Mouse (Mus musculus) right cerebral cortex, postnatal 4 days (tissue): Measurements from ENCODE around the gene Cyp19a1.

Experiments
- DNase-seq: peaks from one replicate; pipeline ENCODE4 v3.0.0-alpha.2; 2022

Cyp19a1 gene

DNA sequence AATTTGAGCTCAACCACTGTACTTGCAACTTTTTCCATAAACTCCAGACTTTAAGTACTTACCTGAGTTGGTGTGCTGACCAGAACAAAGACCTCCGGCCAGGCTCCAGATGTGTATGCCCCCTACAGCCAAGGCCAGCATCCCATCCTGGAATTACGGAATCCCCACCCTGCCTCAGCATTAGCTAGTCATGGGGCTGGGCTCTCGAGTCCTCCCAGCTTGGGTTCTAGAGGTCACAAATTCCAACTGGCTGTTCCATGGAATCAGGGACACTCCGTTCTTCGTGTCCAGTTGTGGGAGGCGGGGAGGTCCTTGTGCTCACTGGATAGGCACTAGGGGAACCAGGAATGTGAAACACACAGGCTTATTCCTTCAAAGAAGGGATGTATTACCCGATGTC, at the start of gene Cyp19a1:
Gene Cyp19a1 (minus strand): TSS at position 101 of the 400 bp plus-strand sequence.
- no peak for DNase-seq

- no peak for DNase-seq
Observed at GRCm38 (mm10) chr9:54316363-54316762, 48.5 kb upstream of the Cyp19a1 start.

GRCm38 (mm10) chr9:54308751-54309358, 40.9 kb upstream of the Cyp19a1 start:
- DNase-seq: no peak

GRCm38 (mm10) chr9:54308209-54308608, 40.3 kb upstream of the Cyp19a1 start:
- no peak for DNase-seq

DNA sequence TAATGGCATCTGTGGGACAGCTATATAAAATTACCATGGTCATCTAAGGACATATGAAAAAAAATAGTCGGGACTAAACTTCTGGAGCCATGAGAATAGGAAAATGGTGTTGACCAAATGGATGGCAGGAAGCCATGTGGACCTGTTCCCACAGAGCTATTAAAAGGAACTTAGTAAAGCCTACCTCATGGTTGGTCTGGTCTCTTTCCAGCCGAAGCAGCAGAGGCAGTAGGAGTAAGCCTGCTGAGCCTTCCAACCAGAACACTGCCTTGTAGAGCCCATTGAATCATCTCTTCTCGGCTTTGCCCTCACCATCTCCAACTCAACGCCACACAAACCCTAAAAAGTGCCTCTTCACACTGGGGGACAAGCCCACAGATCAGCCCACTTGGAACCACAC, 33.3 kb upstream of the Cyp19a1 start:
- DNase-seq: no peak

GRCm38 (mm10) chr9:54299792-54300191, 31.9 kb upstream of the Cyp19a1 start:
- no peak for DNase-seq

DNA sequence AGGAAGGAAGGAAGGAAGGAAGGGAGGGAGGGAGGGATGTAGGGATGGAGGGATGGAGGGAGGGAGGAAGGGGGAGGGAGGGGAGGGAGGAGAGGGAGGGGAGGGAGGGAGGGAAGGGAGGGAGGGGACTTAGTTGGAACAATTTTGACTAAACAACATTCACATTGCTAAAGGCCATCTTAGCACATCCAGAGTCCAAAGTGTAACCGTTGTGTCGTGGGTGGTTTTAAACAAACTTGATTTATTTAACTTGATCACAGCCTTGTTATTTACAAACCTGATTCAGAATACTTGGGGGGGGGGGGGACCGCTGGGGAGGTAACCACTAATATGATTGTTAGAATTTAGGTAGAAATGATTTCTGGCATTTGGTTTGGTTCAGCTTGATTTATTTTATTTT, 31.5 kb upstream of the Cyp19a1 start:
- no peak for DNase-seq

DNA sequence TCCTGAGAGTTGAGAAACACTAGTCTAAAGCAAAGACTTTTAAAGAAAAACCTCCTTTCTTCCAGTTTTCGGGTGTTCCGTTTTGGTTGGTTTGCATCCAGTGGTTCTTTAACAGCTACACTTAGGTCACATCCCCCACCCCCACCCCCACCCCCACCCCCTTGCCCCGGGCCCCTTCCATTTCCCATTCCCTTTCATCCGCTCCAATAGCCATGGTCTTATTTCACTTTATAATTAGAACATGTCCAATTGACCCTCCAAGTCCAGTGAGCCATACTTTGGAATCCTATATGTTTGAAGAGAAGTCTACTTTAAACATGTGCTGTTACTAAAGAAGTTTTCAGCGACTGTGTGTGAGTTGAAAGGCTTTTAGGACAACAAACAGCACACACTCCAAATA, 19.9 kb upstream of the Cyp19a1 start:
- DNase-seq: no peak

DNA sequence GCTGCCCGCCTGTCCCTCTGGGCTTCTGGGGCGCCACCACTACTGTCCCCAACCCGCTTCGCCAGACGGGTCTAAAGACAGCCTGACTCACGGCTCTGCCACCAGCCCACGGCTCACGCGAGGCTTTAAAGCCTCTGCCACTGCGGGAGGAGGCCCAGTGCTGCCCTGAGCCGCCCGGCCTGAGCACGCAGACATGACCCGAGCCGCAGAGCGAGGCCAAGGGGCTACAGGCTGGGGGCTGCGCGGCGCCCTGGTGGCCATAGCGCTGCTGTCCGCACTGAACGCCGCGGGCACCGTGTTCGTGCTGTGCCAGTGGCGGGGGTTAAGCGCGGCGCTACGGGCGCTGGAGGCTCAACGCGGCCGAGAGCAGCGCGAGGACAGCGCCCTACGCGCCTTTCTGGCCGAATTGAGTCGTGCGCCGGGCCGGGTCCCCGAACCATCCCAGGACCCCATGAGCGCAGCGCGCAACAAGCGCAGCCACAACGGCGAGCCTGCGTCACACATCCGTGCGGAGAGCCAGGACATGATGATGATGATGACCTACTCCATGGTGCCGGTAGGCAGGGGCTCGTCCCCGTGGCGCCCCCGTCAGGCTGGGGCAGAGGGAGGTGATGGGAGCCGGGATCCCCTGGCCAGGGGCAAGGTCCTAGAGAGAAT, 18.5 kb upstream of the Cyp19a1 start, which contains the start of gene Gldn:
Gene Gldn (plus strand): TSS at position 156 of the 657 bp plus-strand sequence.
- DNase-seq: peak; percentile 25

GRCm38 (mm10) chr9:54279046-54279589, 11.2 kb upstream of the Cyp19a1 start:
- DNase-seq: no peak

DNA sequence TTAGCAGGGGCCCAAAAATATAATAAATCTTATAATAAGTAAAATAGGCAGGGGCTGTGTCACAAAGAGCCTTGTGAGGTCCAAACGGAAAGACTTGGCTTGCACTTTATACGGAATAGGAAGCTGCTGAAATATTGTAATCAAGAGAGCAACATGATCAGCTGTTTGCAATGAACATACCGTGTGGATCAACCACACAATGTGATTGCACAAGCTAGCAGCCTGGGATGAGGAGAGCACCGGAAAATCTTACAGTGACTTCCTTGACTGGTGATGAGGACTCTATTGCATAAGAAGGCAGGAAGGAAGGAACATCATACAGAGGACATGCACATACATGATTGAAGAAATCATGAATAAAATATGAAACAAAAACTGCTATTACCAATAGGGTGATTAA, 7.4 kb upstream of the Cyp19a1 start:
- DNase-seq: no peak

- DNase-seq: no peak
Observed at GRCm38 (mm10) chr9:54270889-54271288, 3.0 kb upstream of the Cyp19a1 start.

- DNase-seq: no peak
Observed at GRCm38 (mm10) chr9:54269987-54270386, 2.1 kb upstream of the Cyp19a1 start.

- DNase-seq: no peak
Observed at GRCm38 (mm10) chr9:54264754-54265153, 3.2 kb downstream of the Cyp19a1 start.

- DNase-seq: no peak
Observed at GRCm38 (mm10) chr9:54244869-54245665, 22.8 kb downstream of the Cyp19a1 start.

GRCm38 (mm10) chr9:54227580-54227979, 40.3 kb downstream of the Cyp19a1 start:
- DNase-seq: no peak

- no peak for DNase-seq
Observed at GRCm38 (mm10) chr9:54216511-54216910, 51.4 kb downstream of the Cyp19a1 start.

GRCm38 (mm10) chr9:54214881-54215280, 53.0 kb downstream of the Cyp19a1 start:
- DNase-seq: no peak

GRCm38 (mm10) chr9:54194790-54195189, 73.1 kb downstream of the Cyp19a1 start:
- no peak for DNase-seq

GRCm38 (mm10) chr9:54191435-54191834, 76.5 kb downstream of the Cyp19a1 start:
- no peak for DNase-seq

DNA sequence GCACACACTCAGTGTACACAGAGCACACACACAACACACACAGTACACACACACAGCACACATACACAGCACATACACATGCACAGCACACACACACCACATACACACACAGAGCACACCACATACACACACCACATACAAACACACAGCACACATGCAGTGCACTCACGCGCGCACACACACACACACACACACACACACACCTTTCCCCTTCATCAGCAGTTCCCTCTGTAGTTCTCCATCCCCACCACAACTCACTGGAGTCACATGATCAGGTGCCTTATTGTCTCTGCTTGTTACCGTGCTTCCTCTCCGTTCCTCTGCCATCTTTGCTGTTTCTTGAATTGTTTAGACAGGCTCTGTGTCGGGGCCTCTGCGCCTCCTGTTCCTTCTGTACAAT, 85.4 kb downstream of the Cyp19a1 start:
- DNase-seq: no peak

GRCm38 (mm10) chr9:54181330-54181729, 86.6 kb downstream of the Cyp19a1 start:
- DNase-seq: peak; percentile 64

DNA sequence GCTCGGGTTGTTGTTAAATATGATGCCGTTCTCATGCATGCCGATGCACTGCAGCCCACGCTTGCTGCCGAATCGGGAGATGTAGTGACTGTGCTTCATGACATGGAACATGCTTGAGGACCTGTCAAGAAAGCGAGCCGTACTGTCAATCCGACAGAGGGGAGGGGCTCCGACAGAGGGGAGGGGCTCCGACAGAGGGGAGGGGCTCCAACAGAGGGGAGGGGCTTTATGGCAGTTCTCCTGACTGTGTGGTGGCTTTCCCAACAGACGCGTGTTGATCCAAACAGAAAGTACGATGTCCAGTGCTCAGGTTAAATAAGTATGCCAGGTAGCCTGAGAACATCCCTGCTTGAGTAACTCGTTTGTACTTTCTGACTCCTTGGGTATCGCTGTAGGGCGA, 87.7 kb downstream of the Cyp19a1 start:
- DNase-seq: no peak

- peak; percentile 7 for DNase-seq
Observed at GRCm38 (mm10) chr9:54169489-54169888, 98.4 kb downstream of the Cyp19a1 start.
